Mouse (Mus musculus) layer of hippocampus, postnatal 10 days (tissue): Measurements from ENCODE around the gene Mip. TPM values are rescaled to one million over a fixed set of nuclear protein-coding genes. Genes with fewer than 3 reads are reported as not detected.
"Not testable (repeated sequence)": the region's sequence is repeated elsewhere in the genome, so short reads cannot be mapped to it uniquely, and the experiment has no call there.

Source experiments
- DNase-seq, 2 experiments: peaks; one replicate each; pipeline ENCODE4 v3.0.0; 2021; ENCODE audit warnings: low spot score in 2 of 2
- total RNA-seq, 2 experiments: library from RNA; stranded (reverse); gene quantifications; 2 replicates each; pipeline ENCODE4 v1.2.3; 2021

Mip gene
- total RNA-seq, 2 experiments from 2014 or later, result not detected

- peak; percentile 16 to 25 for DNase-seq
Observed at GRCm38 (mm10) chr10:128210954-128211353, 14.7 kb upstream of the Mip start.

GRCm38 (mm10) chr10:128211390-128212108, 14.1 kb upstream of the Mip start, which contains the start of gene Spryd4:
Gene Spryd4, minus strand, starts transcription at chr10:128211807.
- DNase-seq, result peak; percentile 87 to 89

GRCm38 (mm10) chr10:128212148-128212547, 13.5 kb upstream of the Mip start:
- no peak for DNase-seq

- peak; percentile 54 to 63 for DNase-seq
Observed at GRCm38 (mm10) chr10:128212871-128213323, 12.7 kb upstream of the Mip start.

- not testable (repeated sequence) for DNase-seq
Observed at GRCm38 (mm10) chr10:128214112-128214511, 11.5 kb upstream of the Mip start.

- DNase-seq, result no peak
Observed at GRCm38 (mm10) chr10:128214981-128215380, 10.7 kb upstream of the Mip start.

- DNase-seq, result no peak
Observed at GRCm38 (mm10) chr10:128218387-128219117, 7.1 kb upstream of the Mip start.

- DNase-seq, result no peak
Observed at GRCm38 (mm10) chr10:128221533-128222286, 3.9 kb upstream of the Mip start.

GRCm38 (mm10) chr10:128225064-128225463, 574 bp upstream of the Mip start:
- no peak for DNase-seq

GRCm38 (mm10) chr10:128227592-128227991, 2.0 kb downstream of the Mip start:
- no peak for DNase-seq

GRCm38 (mm10) chr10:128228009-128228408, 2.4 kb downstream of the Mip start:
- no peak for DNase-seq

- no peak for DNase-seq
Observed at GRCm38 (mm10) chr10:128230582-128230981, 4.9 kb downstream of the Mip start.

GRCm38 (mm10) chr10:128231146-128231545, 5.5 kb downstream of the Mip start:
- no peak for DNase-seq

GRCm38 (mm10) chr10:128231697-128232419, 6.2 kb downstream of the Mip start, which contains the start of gene Timeless:
Gene Timeless, plus strand, starts transcription at chr10:128232065.
- peak; percentile 89 to 94 for DNase-seq

- peak; percentile 33 to 54 for DNase-seq
Observed at GRCm38 (mm10) chr10:128232420-128232985, 6.9 kb downstream of the Mip start.

GRCm38 (mm10) chr10:128236321-128236720, 10.7 kb downstream of the Mip start:
- no peak for DNase-seq

- no peak for DNase-seq
Observed at GRCm38 (mm10) chr10:128237807-128238480, 12.3 kb downstream of the Mip start.

GRCm38 (mm10) chr10:128239140-128239539, 13.5 kb downstream of the Mip start:
- no peak for DNase-seq

- DNase-seq, result no peak
Observed at GRCm38 (mm10) chr10:128240131-128240530, 14.5 kb downstream of the Mip start.

GRCm38 (mm10) chr10:128243252-128243651, 17.6 kb downstream of the Mip start:
- DNase-seq, result no peak
